Mouse (Mus musculus): ENCODE measurements at regions not wholly inside any gene's neighbourhood (a gene's known extent, or its start where the extent isn't known, plus 50 kb on each side); places are given as distances from the start of the nearest gene placed in this dataset.
A peak's percentile ranks its signal among the peaks of the same experiment; 100 is the strongest.

- no peak for DNase-seq (ENCODE audit: extremely low read depth, insufficient read length, low spot score)
Measured at GRCm38 (mm10) chr4:79530968-79531620, 1302.8 kb upstream of the Tyrp1 start.

- no peak for DNase-seq (ENCODE audit: extremely low read depth, insufficient read length, low spot score)
Measured at GRCm38 (mm10) chr4:79531769-79532168, 1302.2 kb upstream of the Tyrp1 start.

GRCm38 (mm10) chr4:79532420-79533066 lies 1301.4 kb upstream of the Tyrp1 start:
- DNase-seq (ENCODE audit: extremely low read depth, insufficient read length, low spot score): no peak

- DNase-seq (ENCODE audit: extremely low read depth, insufficient read length, low spot score): peak; percentile 58
Measured at GRCm38 (mm10) chr4:79545461-79545860, 1288.5 kb upstream of the Tyrp1 start.
